Mouse (Mus musculus) liver, embryonic 15.5 days (tissue): Measurements from ENCODE around the gene Eif2ak2. TPM values are rescaled to one million over a fixed set of nuclear protein-coding genes. Genes with fewer than 3 reads are reported as not detected.

Source experiments
- ATAC-seq: fragments of 200-750 bp; cut with Nextera tagmentation; 2 replicates; pipeline ENCODE4 v1.8.0; 2017; ENCODE audit warnings: moderate number of reproducible peaks, mild to moderate bottlenecking, moderate library complexity; ENCODE audit not compliant: insufficient read depth
- H3K27ac ChIP-seq: fragments of 300-500 bp; sonication (generic); replicated peaks from 2 replicates; pipeline ENCODE4 v1.5.1; 2015; ENCODE audit warnings: mild to moderate bottlenecking, inconsistent platforms
- H3K27me3 ChIP-seq: fragments of 300-500 bp; sonication (generic); 2 replicates; pipeline ENCODE4 v1.6.1; 2015; ENCODE audit warnings: mild to moderate bottlenecking, inconsistent platforms
- H3K36me3 ChIP-seq: fragments of 300-500 bp; sonication (generic); replicated peaks from 2 replicates; pipeline ENCODE4 v1.6.1; 2015; ENCODE audit warnings: moderate library complexity, mild to moderate bottlenecking, inconsistent platforms
- H3K4me1 ChIP-seq: fragments of 300-500 bp; sonication (generic); replicated peaks from 2 replicates; pipeline ENCODE4 v1.6.1; 2015; ENCODE audit warnings: inconsistent platforms
- H3K4me2 ChIP-seq: fragments of 300-500 bp; sonication (generic); 2 replicates; pipeline ENCODE4 v1.6.1; 2015; ENCODE audit warnings: moderate library complexity, mild to moderate bottlenecking, inconsistent platforms
- H3K4me3 ChIP-seq: fragments of 300-500 bp; sonication (generic); replicated peaks from 2 replicates; pipeline ENCODE4 v1.5.1; 2015; ENCODE audit warnings: mild to moderate bottlenecking, inconsistent platforms
- H3K9ac ChIP-seq: fragments of 300-500 bp; sonication (generic); 2 replicates; pipeline ENCODE4 v1.6.1; 2015; ENCODE audit warnings: moderate library complexity, mild to moderate bottlenecking, inconsistent platforms
- H3K9me3 ChIP-seq: fragments of 300-500 bp; sonication (generic); replicated peaks from 2 replicates; pipeline ENCODE4 v1.6.1; 2016; ENCODE audit warnings: inconsistent platforms
- WGBS: fragments of 180-500 bp; shearing (Covaris S2); methylation state at CpG from one replicate; pipeline ENCODE4 v1.1.7; 2015; ENCODE audit warnings: mixed read lengths; ENCODE audit not compliant: insufficient replicate concordance; 5-methylcytosine and 5-hydroxymethylcytosine counted together
- polyA plus RNA-seq: library from polyadenylated mRNA; unstranded; fragments of >200 nt; fragmentation: Nextera tagmentation; extraction: Ambion mirVana; gene quantifications from 2 replicates; pipeline ENCODE4 v1.2.1, GENCODE M21; 2015

Gene Eif2ak2
- 7.2 and 7.7 TPM in 2 replicates for polyA plus RNA-seq

GRCm38 (mm10) chr17:78882401-78883112 lies at the start of gene Eif2ak2:
Gene Eif2ak2 (minus strand): TSS chr17:78882573.
- ATAC-seq = peak; percentile 98
- Histone ChIP-seq H3K9ac (peak within 1 kb of the TSS; percentile 79), H3K4me2 (peak within 1 kb of the TSS; percentile 79), H3K4me1 (peaks cover 26% of the 10 kb centered on the region), H3K27ac (peak within 1 kb of the TSS; percentile 70), H3K36me3 (peaks cover 16% of the 10 kb centered on the region), H3K4me3 (peak within 1 kb of the TSS; percentile 87), H3K9me3 (no peaks in the 10 kb centered on the region), H3K27me3 (no peaks in the 10 kb centered on the region)
- under 1% methylated on average over 28 of the region's 28 CpGs for WGBS

- Histone ChIP-seq H3K4me1 (peaks cover 35% of the 10 kb centered on the region), H3K36me3 (peaks cover 41% of the 10 kb centered on the region), H3K27ac (no peak overlapping the region), H3K27me3 (no peaks in the 10 kb centered on the region), H3K4me3 (peak overlapping the region; percentile 82), H3K4me2 (peak overlapping the region; percentile 89), H3K9ac (no peak overlapping the region), H3K9me3 (no peaks in the 10 kb centered on the region)
- 55% methylated on average over 6 of the region's 6 CpGs for WGBS
- no peak for ATAC-seq
Measured at GRCm38 (mm10) chr17:78917696-78918095, 35.3 kb upstream of the Eif2ak2 start.

- WGBS = 3% methylated on average over 11 of the region's 11 CpGs
- peak overlapping the region; percentile 83 for H3K27ac ChIP-seq
- ATAC-seq = no peak; the same call in 1 of the 2 replicates
Measured at GRCm38 (mm10) chr17:78916899-78917298, 34.5 kb upstream of the Eif2ak2 start.

GRCm38 (mm10) chr17:78916369-78916813 lies 34.0 kb upstream of the Eif2ak2 start, which contains the start of gene Cebpzos:
Gene Cebpzos (plus strand): TSS chr17:78916500.
- Histone ChIP-seq H3K9me3 (no peaks in the 10 kb centered on the region), H3K27ac (peak within 1 kb of the TSS; percentile 83), H3K4me3 (peak within 1 kb of the TSS; percentile 82), H3K4me2 (peak within 1 kb of the TSS; percentile 89), H3K4me1 (peaks cover 39% of the 10 kb centered on the region), H3K9ac (peak within 1 kb of the TSS; percentile 81), H3K27me3 (no peaks in the 10 kb centered on the region), H3K36me3 (peaks cover 29% of the 10 kb centered on the region)
- 0% methylated on average over 37 of the region's 37 CpGs for WGBS
- peak; percentile 92 for ATAC-seq

More at GRCm38 (mm10) chr17:78916899-78917298, 34.5 kb upstream of the Eif2ak2 start:
- peak overlapping the region; percentile 81 for H3K9ac ChIP-seq
- H3K4me3 ChIP-seq = peak overlapping the region; percentile 82
- H3K9me3 ChIP-seq = no peaks in the 10 kb centered on the region
- peaks cover 35% of the 10 kb centered on the region for H3K36me3 ChIP-seq
- H3K4me2 ChIP-seq = peak overlapping the region; percentile 89
- peaks cover 39% of the 10 kb centered on the region for H3K4me1 ChIP-seq
- no peaks in the 10 kb centered on the region for H3K27me3 ChIP-seq

GRCm38 (mm10) chr17:78915772-78916171 lies 33.4 kb upstream of the Eif2ak2 start:
- H3K36me3 ChIP-seq = peaks cover 25% of the 10 kb centered on the region
- H3K27me3 ChIP-seq = no peaks in the 10 kb centered on the region
- peak overlapping the region; percentile 82 for H3K4me3 ChIP-seq
- no peaks in the 10 kb centered on the region for H3K9me3 ChIP-seq
- peak overlapping the region; percentile 83 for H3K27ac ChIP-seq
- ATAC-seq = peak; percentile 1; the same call in 1 of the 2 replicates
- H3K4me2 ChIP-seq = peak overlapping the region; percentile 89
- peak overlapping the region; percentile 81 for H3K9ac ChIP-seq
- 44% methylated on average over 6 of the region's 6 CpGs for whole genome bisulfite sequencing
- H3K4me1 ChIP-seq = peaks cover 39% of the 10 kb centered on the region

- Histone ChIP-seq H3K4me2 (no peak overlapping the region), H3K27ac (no peak overlapping the region), H3K4me1 (peaks cover 39% of the 10 kb centered on the region), H3K27me3 (peaks cover 4% of the 10 kb centered on the region; the same call in 1 of the 2 replicates), H3K9ac (no peak overlapping the region), H3K9me3 (no peaks in the 10 kb centered on the region), H3K36me3 (peaks cover 8% of the 10 kb centered on the region), H3K4me3 (no peak overlapping the region)
- 71% methylated on average over 3 of the region's 3 CpGs for WGBS
- no peak for ATAC-seq
Measured at GRCm38 (mm10) chr17:78913921-78914320, 31.5 kb upstream of the Eif2ak2 start.

- Histone ChIP-seq H3K27ac (0 out of 2 replicates have a peak overlapping the region, but pooled peaks have one; percentile 22), H3K4me2 (peak overlapping the region; percentile 67), H3K27me3 (peaks cover 4% of the 10 kb centered on the region; the same call in 1 of the 2 replicates), H3K4me1 (peaks cover 37% of the 10 kb centered on the region), H3K36me3 (0 out of 2 replicates have a peak, but pooled peaks cover under 1% of the 10 kb centered on the region), H3K9me3 (no peaks in the 10 kb centered on the region), H3K4me3 (peak overlapping the region; percentile 56), H3K9ac (peak overlapping the region; percentile 25)
- ATAC-seq = peak; percentile 21; the same call in 1 of the 2 replicates
- WGBS = 20% methylated on average over 6 of the region's 6 CpGs
Measured at GRCm38 (mm10) chr17:78912861-78913281, 30.5 kb upstream of the Eif2ak2 start.

GRCm38 (mm10) chr17:78909374-78909773 lies 27.0 kb upstream of the Eif2ak2 start:
- Histone ChIP-seq H3K9me3 (no peaks in the 10 kb centered on the region), H3K27me3 (peaks cover 4% of the 10 kb centered on the region; the same call in 1 of the 2 replicates), H3K4me1 (peaks cover 16% of the 10 kb centered on the region), H3K36me3 (no peaks in the 10 kb centered on the region), H3K4me2 (no peak overlapping the region), H3K27ac (no peak overlapping the region), H3K9ac (no peak overlapping the region), H3K4me3 (no peak overlapping the region)
- 56% methylated on average over 2 of the region's 2 CpGs for WGBS
- ATAC-seq = no peak

GRCm38 (mm10) chr17:78906892-78907291 lies 24.5 kb upstream of the Eif2ak2 start, which contains the start of gene Sult6b1:
Gene Sult6b1 (minus strand): TSS chr17:78906992.
- Histone ChIP-seq H3K4me3 (no peak within 1 kb of the TSS), H3K36me3 (no peaks in the 10 kb centered on the region), H3K4me1 (no peaks in the 10 kb centered on the region), H3K27me3 (peaks cover 4% of the 10 kb centered on the region; the same call in 1 of the 2 replicates), H3K27ac (no peak within 1 kb of the TSS), H3K9ac (no peak within 1 kb of the TSS), H3K4me2 (no peak within 1 kb of the TSS), H3K9me3 (no peaks in the 10 kb centered on the region)
- ATAC-seq = no peak
- 64% methylated on average over 5 of the region's 5 CpGs for WGBS

- Histone ChIP-seq H3K9me3 (no peaks in the 10 kb centered on the region), H3K36me3 (no peaks in the 10 kb centered on the region), H3K4me1 (no peaks in the 10 kb centered on the region), H3K27ac (no peak overlapping the region), H3K4me2 (no peak overlapping the region), H3K9ac (no peak overlapping the region), H3K4me3 (no peak overlapping the region), H3K27me3 (no peaks in the 10 kb centered on the region)
- 58% methylated on average over 2 of the region's 2 CpGs for WGBS
- no peak for ATAC-seq
Measured at GRCm38 (mm10) chr17:78903158-78903557, 20.8 kb upstream of the Eif2ak2 start.

- Histone ChIP-seq H3K9ac (no peak overlapping the region), H3K4me2 (no peak overlapping the region; the same call in 1 of the 2 replicates), H3K36me3 (no peaks in the 10 kb centered on the region), H3K27ac (no peak overlapping the region), H3K9me3 (no peaks in the 10 kb centered on the region), H3K4me1 (no peaks in the 10 kb centered on the region), H3K27me3 (no peaks in the 10 kb centered on the region), H3K4me3 (no peak overlapping the region)
- ATAC-seq = no peak
- 18% methylated on average over 8 of the region's 8 CpGs for WGBS
Measured at GRCm38 (mm10) chr17:78895394-78895793, 13.0 kb upstream of the Eif2ak2 start.
